Mouse (Mus musculus): Measurements from ENCODE around the gene Tcte2.
A peak's percentile ranks its signal among the peaks of the same experiment; 100 is the strongest.

The Tcte2 gene

DNA sequence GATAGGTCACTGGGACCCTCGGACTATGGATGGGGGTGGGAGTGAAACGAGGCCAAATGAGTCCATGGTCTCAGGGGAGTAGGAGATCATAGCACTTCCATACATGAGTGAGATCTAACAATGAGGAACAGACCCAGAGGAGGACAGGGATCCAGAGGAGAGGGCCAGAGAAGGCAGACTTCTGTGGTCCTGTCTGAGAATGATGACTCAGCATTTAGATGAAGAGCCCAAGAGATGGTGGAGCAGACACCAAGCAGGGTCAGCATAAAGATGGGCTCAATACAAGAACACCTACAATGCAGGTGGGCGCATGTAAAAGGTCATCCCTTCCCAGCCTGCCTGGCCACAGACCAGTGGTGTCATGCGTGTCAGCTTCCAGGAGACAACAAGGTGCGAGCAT, 41.4 kb downstream of the Tcte2 start:
- DNase-seq (ENCODE audit: low spot score in 2 of 2): no peak

DNA sequence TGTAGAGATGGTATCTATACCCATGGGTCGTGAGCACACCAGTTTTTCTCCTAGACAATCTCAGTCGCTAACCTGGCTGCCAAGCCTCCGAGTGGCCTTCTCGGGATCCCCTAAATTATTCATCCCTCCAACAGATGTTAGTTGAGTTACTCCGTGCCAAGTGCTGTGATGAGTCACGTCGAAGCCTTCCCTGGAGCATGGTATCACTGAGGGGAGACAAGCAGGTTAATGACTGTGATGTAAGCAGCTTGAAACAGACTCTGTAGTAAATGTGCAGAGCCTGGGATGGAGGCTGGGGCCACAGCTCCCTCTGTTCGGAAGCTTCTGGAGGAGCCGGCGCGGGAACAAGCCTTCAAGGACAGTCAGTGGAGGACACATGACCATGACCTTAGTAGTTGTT, 44.2 kb downstream of the Tcte2 start:
- DNase-seq (ENCODE audit: low spot score in 2 of 2): no peak

DNA sequence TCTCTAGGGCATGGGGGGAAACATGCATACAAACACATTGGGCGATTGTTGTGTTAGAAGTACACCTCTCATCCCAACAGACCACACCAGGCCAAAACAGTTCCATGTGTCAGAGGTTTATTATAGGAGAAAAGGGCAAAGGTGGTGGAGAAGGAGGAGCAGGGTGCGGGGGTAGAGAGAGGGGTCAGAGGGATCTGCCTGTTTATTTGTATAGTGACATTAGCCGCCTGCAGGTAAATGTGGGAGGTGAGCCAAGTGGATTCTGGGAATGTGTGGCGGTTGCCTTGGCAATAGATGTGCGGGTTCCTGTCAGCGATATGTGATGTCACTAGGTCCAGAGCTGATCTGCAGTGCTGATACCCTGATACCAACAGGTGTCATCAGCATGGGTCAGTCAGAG, 45.3 kb downstream of the Tcte2 start:
- no peak for DNase-seq (ENCODE audit: low spot score in 2 of 2)

DNA sequence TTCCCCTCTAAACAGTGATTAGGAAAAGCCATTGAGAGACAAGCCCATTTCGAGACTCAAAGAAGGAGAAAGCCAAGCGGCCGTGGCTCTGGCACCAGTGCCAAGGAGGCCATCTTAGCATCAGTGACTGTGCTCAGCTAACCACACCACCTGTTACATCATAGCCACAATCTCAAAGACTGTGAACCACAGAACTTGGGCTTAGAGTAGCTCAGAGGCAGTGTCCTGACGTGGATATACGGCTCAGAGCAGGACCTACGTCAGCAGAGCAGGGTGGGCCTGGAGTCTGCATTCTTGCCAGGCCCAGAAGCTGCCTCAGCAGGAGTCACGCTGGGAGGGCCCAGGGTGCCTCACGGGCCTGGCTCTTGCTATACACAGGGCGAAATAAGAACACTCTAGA, 46.1 kb downstream of the Tcte2 start:
- DNase-seq (ENCODE audit: low spot score in 2 of 2): no peak

DNA sequence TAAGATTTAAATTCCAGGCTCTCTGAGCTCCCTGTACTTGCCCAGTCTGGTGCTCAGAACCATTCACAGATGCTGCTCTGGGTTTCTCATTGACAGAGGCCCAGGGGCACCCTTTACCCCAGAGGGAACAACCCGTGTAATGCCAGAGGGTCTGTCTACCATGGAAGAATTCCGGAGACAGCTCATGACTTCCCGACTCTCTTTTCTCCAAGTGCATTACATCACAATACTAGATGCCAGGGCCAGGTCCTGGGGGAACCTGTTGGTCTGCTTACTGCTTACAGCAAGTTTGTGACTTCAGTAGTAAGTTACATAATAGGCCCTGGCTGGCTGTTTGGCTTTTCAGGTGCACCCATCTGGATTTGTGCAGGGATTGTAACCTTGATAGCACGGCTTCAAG, 47.0 kb downstream of the Tcte2 start:
- no peak for DNase-seq (ENCODE audit: low spot score in 2 of 2)

DNA sequence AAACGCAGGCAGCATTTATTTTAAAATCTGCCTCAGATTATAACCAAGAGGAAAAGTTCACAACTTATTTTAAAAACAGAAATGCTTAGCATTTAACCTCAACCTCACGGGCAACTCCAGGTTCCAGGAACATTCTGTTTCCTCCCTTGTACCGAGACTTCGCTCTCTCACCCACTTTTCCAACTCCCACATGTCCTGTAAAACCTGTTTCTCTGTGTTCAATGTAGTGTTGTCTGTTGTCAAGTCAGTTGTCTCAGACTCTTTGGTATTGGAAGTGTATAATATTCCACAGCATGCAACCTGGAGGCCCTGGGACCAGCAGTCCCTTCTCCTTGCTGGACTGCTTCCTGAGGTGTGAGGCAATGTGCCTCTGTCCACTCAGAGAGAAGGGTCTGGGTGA, 47.5 kb downstream of the Tcte2 start:
- DNase-seq (ENCODE audit: low spot score in 2 of 2): no peak

DNA sequence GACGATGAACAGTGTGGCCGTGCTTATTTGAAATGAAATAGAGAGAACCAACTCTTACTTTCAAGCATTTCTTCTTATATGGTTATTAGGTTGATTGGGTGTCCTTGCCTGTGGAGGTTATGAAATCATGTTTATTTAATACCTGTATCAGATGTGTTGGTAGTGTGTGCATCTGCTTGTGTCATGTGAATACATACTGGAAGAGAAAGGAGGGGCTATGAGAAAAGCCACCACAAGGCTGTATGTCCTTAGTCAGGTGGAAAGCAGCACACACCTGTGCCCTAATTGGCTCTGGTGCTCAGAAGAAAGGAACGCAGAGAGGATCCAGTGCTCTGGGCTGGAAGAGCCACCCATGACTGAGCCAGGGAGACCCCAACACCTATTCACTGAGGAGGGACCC, 49.1 kb downstream of the Tcte2 start:
- DNase-seq (ENCODE audit: low spot score in 2 of 2): no peak

DNA sequence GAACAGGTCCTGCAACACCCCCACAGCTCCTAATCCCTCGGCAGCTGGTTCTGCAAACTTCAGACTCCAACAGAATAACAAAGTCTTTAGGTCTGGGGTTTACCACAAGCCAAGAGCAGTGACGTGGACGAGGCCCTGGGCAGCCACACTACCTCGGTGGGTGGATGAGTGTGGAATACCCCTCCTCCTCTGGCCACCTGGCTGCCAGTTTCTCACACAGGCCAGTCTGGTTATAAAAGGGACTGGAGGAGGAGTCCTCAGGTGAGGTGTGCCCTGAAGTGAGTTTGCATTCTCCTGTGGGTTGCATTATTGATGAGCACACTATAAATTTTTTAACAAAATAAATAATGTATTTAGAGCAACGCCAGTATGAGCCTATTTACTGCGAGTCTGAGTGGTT, 49.5 kb downstream of the Tcte2 start:
- DNase-seq (ENCODE audit: low spot score in 2 of 2): no peak

DNA sequence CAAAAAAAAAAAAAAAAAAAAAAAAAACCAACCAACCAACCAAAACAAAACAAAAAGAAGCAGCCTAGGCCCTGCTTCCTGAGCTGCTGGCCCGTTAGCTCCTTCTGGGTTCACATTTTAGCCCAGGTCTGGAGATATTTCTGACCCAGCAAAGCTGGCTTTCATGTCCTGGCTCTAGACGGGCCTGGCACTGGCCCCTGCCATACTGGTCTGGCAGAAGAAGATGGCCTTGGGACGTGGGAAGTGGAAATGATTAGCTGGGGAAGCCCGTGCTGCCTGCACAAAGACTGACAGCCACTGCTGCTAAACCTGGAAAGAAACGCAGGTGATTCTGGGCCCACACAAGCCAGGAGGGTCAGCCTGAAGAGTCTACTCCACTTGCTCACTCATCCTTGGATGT, 50.5 kb downstream of the Tcte2 start:
- DNase-seq (ENCODE audit: low spot score in 2 of 2): no peak

DNA sequence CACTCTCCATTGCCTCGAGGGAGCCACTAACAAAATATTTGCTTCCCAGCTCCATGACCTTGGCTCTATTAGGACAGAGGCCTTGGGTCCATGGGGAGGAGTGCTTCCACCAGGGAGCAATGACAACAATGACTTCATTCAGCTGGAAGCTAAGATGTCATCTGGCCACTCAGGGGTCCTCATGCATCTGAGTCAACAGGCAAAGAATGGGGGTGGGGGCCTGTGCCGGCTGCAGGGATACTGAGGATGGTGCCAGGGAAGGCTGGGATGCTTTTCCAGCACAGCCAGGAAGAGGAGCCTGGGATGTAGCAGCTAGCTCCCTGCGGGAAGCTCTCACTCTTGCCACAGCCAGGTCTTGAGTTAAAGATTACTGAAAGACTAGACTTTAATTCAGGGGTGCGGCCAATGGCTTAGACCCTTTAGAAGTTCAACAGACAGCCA, 56.1 kb downstream of the Tcte2 start:
- no peak for DNase-seq (ENCODE audit: low spot score in 2 of 2)

DNA sequence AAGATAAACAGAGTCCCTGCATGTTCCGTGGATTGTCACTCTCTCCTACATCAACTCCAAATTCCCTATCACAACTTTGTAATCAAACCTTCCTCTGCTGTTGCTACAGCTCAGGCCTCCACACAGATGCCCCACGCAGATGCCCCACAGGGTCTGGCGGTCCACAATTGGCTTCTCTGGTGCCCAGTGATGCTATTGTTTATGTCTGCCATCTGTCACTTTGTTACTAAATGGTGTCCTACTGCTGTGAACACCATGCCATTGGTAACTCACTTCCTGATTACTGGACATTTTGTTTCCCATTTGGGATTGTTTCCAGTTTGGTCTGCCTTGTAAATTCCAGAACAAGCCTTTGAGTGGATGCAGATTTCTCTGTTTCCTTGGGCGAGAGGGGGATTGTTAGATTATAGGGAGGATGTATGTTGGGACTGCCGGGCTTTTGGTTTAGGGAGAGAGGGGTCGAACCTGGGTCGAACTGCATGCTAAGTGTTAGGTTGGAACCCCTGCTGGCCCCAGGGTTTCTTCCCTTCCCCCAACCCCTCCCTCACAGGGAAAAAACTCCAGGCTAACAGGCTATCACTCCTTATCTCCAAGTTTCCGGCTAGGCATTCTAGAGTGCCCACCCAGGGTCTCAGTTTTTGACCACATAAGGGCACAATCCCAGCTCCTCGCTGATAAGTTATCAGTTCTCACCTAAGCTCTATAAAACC, 57.9 kb downstream of the Tcte2 start:
- no peak for DNase-seq (ENCODE audit: low spot score in 2 of 2)

DNA sequence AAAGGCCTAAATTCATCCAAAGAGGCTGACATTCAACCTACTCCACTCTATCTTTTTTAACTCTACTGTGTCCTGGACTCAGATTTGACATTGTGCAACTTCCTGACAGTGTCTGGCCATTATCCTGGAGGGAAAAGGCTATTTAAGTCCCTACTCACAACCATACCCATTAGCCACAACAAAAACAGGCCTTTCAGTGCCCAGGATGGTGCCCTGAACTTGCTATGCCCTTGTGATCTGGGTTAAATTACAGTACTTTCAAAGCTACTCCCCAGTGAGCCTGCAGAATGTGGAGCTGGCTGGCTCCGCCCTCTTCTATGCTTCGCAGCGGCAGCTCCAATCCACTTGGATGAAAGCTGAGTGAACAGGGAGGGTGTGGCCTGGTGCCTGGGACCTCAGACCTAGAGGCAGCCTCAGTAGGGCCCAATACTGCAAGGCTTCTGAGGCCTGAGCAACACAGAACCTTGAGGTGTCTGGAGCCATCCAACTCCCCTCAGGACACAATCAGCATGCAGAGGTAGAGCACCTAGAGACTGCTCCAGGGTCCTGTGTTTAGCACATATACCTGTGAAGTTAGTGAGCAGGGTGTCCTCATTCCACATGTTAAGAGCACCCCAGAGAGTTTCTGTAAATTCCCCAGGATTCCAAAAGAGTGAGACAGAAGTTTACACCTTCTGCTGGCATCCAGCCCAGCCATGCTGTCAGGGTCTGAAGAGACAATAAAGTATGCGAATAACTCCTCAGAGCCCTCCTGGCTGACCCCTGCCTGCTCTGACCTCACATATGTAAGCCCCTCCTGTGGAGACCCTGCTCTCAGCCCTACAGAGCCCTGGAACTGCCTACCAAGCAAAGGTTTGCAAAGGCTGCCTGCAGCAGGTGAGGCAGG, 61.3 kb downstream of the Tcte2 start:
- DNase-seq (ENCODE audit: low spot score in 2 of 2): no peak

DNA sequence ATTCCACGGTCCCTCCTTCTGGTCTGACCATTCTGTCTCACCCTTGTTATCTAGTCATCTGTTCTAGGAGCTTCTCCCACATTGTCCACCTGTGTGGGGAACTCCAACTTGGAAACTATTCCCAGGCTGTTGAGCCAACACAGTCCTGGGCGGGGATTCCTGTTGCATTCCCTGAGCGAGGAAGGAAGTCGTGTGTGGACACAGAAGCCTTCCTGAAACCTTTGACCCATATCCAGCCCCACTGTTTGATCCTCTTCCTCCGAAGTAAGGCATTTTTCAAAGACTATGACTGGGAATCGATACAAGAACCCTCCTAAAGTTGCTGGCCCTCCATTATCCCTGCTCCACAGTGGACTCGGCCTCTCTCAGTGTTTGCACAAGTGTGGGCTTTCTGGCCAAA, 61.9 kb downstream of the Tcte2 start:
- no peak for DNase-seq (ENCODE audit: low spot score in 2 of 2)

DNA sequence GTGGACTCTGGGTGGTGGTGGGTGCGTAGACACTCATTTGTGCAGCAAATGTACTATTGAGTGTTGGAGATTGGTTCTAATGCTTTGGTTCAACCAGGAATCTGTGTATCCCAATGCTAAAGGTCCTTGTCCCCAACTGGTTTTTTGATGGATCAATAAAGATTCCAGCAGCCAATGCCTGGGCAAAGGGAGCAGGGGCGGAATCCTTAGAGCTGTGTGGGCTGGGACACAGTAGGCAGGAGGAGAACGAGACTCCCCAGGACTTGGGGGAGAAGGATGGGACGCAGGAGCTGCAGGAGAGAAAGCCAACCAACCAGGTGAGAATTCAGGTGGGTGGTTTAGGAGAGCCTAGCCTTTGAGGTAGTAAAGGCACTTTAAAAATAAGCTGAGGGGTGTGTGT, 63.4 kb downstream of the Tcte2 start:
- no peak for DNase-seq (ENCODE audit: low spot score in 2 of 2)

DNA sequence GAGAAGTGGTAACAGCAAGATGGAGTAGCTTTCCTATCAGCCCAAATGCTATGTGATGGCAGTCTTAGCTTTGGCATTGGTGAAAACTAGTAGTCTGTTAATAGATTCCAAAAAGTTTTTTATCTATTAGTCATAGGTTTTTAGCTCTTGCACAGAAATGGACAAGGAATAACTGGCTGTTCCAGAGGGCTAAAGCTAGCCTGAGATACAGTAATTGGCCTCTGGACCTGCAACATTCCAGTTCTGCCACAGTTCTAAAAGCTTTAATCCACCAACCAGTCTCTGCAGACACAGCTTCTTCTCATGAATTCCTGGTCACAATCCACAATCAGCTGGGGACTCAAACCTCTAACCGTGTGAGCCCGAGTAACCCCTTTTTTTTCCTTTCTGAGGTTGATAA, 64.0 kb downstream of the Tcte2 start:
- no peak for DNase-seq (ENCODE audit: low spot score in 2 of 2)

DNA sequence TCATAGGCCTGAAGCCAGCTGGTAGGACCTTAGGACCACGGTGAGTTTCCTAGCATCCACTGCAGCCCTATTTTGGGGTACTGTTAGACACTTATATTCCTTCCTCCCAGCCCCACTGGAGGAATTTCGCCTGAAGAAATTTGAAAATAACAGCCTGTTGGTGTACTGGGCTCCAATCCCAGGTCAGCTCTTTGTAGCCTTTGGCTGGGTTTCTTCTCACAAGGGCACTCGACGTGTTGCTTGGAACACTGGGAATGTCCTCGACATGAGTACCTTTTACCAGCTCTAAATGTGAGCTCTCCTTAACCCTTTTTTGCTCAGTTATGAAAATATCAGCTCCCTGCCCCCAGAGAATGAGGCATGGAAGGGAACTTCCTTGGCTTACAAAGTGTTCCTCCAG, 65.7 kb downstream of the Tcte2 start:
- no peak for DNase-seq (ENCODE audit: low spot score in 2 of 2)

DNA sequence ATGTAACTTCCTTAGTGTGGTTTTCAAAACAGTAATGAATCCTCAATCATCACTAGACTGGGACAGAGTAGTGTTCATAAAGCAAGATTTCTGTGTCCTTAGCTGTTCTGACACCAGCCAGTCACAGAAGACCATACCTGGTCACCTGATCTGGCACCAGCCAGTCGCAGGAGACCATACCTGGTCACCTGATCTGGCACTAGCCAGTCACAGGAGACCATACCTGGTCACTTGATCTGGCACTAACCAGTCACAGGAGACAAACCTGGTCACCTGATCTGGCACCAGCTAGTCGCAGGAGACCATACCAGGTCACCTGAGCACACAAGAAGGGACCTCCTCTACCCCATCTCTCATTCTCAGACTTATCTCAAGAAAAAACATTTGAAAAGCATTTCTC, 66.4 kb downstream of the Tcte2 start:
- DNase-seq (ENCODE audit: low spot score in 2 of 2): no peak

DNA sequence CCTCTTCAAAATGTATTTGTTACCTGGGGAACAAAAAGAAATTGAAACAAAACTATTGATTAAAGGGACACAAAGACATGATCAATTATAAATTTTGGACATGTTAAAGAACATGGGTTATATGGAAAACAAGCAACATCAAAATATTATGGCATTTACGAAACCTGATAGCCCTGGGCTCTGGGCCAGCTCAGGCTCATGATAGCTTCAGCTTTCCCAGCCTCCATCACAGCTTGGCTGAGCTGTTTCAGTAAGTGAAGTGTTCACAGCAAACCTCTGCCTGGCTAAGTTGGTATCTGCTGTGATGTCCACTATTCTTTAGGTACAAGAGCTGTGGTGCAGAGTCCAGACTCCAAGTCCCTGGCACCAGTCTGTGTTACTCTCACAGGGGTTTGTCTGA, 67.4 kb downstream of the Tcte2 start:
- DNase-seq (ENCODE audit: low spot score in 2 of 2): no peak

DNA sequence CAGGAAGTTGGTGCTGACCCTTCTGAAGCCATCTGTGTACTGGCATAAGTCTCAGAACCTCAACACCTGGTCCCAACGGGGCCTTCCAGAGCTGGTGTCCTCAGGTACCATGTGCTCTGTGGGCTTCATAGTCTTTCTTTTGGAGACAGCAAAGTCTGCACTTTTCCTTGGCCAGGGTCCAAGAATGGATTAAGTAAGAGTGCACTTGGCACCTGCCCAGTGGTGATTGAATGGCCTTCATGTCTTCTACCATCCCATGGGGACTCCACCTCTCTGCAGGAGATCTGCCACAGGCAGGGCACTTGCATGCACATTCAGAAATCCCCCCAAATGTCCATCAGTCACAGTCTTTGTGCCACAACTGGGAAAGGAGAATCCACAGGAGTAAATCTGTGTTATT, 74.0 kb downstream of the Tcte2 start:
- DNase-seq (ENCODE audit: low spot score in 2 of 2): no peak

DNA sequence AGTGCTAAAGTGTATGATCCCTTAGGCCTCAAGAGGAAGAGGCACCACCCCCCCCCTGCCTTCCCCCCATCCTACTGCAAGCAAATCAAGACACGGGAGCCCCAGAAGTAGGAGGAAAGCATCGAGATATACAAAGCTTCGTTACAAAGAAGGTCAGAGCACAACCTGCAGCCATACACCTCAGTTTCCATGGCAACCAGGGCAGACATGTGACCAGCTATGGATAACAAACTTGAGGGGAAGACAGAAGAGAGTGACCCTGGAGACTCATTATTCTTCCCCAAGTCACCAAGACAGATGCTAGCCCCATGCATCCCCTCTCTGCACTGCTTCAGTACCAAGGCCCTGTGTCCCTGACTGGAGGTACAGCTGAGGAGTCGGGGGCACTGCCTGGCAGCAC, 74.5 kb downstream of the Tcte2 start:
- DNase-seq (ENCODE audit: low spot score in 2 of 2): no peak

DNA sequence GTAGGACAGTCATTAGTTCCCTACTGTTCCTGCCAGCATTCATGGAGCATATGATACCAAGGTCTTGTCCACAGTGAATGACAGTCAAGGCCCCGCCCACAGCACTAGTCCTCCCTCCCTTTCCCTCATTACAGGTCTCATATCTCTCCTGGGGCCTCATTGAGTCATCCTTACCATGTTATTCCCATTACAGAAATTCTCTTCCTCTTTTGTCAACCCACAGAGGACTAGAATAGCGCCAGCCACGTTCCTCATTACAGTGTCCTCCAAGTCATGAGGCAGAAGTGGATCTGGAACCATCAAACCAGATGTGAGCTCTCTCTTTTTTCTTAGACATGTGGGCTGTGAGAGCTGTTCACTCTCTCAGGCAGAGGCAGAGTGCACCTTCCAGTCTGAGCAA, 76.0 kb downstream of the Tcte2 start:
- no peak for DNase-seq (ENCODE audit: low spot score in 2 of 2)

DNA sequence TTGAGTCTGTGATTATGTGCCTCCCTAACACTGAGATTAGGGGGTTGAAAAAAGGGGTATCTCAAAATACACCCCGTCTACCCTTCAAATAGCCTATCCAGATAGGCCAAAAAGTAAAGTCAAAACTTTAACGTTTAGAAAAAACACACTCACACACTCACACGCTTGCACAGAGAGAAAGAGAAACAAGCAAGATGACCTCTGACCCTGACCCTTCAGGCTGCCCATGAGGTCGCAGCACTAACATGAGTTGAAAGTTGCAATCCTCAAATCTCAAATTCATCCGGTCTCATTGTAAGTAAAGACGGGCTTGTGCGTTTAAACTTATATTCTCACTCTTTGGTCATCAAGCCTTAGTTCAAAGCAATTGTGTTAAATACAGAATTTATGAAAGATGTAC, 77.4 kb downstream of the Tcte2 start:
- no peak for DNase-seq (ENCODE audit: low spot score in 2 of 2)

DNA sequence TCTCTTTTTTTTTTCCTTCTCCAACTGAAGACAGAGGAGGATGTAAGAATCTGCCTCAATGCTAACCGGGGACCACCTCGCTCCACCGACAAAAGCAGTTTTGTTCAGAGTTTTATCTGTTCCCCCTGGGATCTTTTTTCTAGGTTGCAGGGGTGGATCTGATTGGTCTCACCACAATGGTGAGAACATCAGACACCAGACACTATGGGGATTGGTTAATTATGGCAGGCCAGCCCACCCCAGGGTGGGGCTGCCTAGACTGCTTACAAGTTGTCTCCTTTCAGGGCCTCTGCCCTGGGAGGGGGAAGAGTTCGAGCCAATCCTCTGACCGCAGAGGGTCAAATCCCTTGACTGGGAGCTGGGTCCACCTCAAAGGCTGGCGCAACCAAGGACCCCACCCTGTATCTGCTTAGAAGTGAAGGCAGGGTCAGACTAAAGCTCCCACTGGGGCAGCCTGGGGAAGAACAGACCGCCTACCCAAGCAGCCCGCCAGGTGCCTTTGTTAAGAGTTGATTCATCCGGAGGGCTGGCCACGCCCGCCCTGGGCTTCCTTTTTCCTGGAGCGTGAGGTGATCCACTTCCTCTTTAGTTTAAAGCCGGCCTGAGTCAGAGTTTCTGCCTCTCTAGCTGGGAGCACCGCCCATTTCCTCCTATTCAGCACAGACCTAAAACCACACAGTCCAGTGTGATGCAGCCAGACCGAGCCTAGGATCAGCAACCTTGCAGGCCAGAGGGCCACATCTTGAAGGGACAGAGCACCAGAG, 78.0 kb downstream of the Tcte2 start:
- peak in 1 of 2 experiments; percentile 42 for DNase-seq (ENCODE audit: low spot score in 2 of 2)
